Mouse (Mus musculus) kidney, postnatal 36 days (tissue): ENCODE measurements at regions not wholly inside any gene's neighbourhood (a gene's known extent, or its start where the extent isn't known, plus 50 kb on each side); places are given as distances from the start of the nearest gene placed in this dataset.

Source experiments
- DNase-seq, 2 experiments: peaks; one replicate each; pipeline ENCODE4 v3.0.0; 2021 to 2022; ENCODE audit warnings: mixed read lengths in 2 of 2

DNA sequence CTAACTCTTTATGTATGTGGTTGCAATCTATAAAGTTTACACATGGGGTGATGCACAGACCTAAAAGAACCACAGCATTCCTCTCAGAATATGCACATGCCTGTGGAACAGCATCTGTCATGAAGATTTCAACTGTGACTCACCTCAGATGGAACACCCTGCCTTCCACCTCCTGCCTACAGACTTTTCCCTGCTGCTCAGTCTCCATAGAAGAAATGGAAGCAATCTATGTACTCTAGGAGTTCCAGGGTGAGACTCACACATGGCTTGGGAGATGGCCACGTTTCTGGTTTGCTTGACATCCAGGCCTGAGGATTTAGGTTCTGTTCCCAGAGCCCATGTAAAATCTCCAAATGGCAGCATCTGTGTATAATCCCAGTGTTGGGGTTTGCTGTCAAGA, 579.7 kb downstream of the Plekhb2 start:
- no peak for DNase-seq

DNA sequence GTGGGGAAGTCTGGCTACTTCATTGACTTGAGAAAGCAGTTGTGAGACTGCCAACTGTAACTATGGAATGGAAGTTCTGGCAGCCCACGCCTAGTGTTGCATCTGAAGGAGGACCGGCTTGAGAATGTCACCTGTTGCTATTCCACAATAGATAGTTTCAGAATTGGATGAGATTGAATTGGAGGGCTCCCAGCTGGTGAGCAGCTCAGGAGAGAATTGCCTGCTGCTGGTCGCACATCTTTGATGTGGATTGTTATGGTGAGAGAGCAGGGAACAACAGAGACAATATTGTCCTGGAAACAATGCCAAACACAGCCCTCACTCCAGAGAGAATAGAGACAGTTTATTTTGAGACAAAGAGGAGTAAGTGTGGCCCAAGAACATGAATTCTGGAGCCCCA, 585.9 kb downstream of the Plekhb2 start:
- no peak for DNase-seq

DNA sequence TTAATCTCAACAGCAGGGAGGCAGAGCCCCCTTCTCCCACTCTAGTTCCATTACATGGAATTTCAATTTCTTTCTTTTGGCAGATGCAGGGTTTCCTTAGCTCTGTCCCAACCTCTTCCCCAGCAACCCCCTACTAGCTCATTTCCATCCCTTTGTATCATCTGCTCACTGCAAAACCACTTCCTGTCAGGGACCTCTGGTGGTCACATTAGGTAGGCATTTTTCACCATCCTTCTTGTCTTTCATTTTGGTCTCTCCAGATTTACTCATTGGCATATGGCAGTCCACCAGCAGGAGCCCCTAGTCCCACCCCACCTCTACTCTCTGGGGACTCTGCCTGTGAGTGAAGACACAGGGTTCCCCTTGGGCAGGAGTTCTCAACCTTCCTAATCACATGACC, 597.6 kb downstream of the Plekhb2 start:
- no peak for DNase-seq

DNA sequence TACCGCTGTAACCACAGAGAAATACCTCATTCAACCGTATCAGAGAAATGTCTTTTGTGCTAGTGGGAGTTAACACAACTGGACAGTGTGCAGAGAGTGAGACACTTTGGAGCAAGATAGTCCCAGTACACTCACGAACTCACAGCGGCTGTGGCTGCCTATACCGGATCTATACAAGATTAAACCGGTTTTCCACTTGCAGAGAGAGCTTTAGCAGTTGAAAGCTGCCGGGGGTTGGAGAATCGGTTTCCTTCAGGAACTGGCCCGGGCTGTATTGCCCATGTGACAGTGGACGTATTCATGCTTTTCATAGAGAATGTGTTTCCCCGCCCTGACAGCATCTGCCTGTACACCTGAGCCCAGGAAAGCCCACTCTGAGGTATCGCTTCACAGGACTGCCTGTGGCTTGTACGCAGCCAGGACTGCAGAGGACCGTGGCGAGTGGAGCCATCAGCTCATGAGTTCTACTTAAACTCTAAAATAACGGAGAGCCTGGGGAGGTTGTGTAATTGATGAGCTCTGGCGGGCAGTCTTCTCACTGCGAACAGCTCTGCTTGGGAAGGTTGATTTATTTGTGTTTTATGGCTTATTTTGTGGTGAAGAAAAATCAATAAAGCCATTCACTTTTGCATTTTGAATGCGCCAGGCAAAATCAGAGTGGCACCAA, 602.8 kb downstream of the Plekhb2 start:
- DNase-seq = no peak

DNA sequence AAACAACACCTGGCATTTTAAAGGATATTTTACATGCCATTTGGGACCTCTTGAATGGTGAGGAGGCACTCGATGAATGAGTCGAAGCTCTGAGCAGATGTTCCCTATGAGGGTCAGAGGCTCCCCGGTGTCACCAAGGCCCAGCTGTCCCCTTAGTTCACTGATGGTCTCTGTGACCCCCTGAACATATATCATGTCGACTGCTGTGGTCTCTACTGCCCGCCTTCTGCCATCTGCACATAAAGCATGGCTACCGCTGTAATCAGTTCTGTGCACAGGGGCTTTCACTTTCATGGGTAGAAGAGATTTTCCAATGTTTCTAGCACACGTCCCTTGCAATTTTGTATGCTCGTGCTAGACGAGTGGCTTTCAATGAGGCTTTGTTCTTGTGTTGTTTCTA, 607.8 kb downstream of the Plekhb2 start:
- DNase-seq = no peak

DNA sequence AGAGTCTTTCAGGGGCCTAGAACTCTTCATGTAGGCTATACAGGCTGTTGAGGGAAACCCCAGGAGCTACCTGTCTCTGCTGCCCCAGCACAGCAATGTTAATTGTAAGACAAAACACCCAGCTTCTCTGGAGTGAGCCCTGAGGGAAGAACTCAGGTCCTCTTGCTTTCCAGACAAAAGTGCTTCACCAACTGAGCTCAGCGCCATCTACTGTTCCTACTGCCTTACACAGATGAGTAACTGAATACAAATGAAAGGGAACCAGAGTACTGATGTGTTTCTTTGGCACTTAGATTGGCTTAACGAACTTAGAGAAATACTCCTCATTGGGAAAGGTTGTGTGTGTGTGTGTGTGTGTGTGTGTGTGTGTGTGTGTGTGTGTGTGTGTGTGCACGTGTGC, 603.1 kb upstream of the Hs6st1 start:
- peak in 1 of 2 experiments; percentile 28 for DNase-seq

DNA sequence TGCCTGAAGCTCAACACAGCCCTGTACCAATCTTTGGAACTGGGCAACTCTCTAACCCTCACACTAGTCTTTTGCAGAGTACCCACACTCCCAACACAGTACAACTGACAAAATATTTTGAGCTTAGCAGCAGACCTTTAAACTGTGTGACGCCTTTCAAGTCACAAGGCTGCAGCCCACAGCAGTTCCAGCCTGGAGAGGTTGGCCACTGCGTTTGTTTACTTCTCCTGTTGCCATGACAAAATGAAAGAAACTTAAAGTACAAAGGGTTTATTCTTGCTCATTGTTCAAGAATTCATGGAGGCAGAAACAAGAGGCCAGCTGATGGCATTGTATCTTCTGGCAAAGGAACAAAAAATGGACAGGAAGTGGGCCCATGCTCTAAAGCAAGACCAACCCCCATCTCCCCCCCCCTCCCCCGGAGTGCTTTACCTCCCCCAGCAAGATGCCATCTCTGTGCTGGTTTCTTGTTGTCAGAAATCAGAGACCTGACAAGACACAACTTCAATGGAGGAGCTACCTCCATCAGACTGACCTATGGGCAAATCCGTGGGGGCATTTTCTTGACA, 598.9 kb upstream of the Hs6st1 start:
- DNase-seq = no peak

DNA sequence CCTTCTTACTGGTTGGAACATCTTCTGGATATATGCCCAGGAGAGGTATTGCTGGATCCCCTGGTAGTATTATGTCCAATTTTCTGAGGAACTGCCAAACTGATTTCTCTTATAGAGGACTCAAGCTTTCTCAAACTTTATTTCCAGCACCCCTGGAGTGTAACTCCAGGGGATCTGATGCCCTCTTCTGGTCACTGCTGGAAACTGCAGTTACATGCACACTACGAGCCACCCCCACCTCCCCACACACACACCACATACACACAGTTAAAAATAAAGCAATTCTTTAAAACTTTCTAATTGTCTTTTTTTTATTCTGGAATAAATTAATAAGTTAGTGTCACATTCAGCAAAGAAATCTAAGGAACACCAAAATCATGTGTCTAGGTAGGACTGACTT, 589.9 kb upstream of the Hs6st1 start:
- peak in 1 of 2 experiments; percentile 24 for DNase-seq

DNA sequence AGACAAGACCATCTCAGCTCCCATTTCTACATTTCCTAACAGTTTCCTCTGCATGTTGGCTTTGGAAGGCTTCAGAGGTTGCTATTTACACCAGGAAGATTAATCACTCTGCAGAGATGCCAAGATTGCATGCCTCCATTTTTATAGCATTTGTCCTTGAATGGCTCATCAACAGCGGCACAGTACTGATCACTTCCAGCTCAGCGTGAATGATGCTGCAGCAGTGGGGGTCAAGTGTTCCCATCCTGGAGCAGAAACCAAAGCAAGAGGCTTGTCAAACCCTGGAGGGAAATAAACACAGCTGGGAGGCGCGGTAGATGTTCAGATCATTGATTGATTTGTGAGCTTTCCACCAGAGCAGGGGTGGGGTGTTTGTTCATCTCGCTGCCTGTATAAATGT, 572.2 kb upstream of the Hs6st1 start:
- DNase-seq = no peak

DNA sequence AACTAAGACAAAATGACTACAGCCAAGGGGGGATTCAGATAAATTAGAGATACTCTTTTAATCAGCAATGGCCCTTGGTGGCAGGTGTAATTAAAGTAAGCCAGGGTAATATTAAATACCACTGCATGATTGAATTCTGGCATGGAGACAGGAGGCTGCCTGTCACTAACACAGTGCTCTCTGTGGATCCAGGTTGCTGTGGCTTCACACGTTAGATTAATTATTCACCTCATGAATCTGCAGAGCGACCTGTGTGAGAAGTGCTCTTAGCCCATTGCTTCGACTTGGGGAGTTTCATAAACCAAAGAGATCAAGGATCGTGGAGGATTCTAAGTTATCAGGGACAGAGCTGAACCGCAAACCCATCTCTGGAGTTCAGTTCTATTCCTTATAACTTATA, 545.2 kb upstream of the Hs6st1 start:
- peak; percentile 37 to 53 for DNase-seq

DNA sequence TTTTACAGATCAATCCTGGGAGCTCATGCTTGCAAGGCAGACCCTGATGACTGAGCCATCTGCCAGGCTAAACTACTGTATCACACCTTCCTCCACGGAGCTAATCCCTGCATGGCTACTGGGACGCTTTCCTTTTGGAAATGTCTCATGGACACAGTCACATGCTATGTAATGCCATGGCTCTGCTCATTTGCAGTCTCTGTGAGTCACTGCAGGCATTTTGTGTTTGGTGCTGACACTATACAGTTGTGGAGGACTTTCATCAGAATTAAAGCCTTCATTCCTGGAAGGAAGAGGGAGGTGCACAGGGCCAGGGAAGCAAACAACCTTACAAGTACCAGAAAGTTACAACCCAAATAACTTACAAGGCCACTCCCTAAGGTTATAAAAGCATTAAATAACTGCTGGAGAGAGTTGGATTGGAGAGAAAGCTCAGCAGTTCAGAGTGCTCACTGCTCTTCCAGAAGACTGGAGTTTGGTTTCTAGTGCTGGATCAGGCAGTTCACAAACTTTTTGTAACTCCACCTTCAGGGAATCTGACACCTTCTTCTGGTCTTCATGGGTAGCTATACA, 544.3 kb upstream of the Hs6st1 start:
- peak in 1 of 2 experiments; percentile 5 for DNase-seq

DNA sequence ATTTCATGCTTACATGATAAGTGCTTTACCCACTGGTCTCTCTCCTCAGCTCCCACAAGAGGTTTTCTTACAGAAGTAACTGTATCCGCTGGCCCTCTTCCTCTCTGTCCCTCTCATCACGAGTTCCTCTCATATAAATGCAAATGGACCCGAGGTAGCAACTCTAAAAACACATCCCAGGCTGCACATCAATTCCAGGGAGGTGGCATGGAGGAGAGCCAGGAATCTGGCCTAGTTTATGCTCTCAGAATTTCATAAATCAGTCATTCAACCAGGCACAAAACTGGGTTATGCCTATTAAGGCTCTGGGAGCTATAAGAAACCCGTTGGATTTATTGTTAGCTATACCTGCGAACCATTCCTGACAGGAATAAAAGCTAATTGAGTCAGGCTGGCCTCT, 543.4 kb upstream of the Hs6st1 start:
- no peak for DNase-seq

DNA sequence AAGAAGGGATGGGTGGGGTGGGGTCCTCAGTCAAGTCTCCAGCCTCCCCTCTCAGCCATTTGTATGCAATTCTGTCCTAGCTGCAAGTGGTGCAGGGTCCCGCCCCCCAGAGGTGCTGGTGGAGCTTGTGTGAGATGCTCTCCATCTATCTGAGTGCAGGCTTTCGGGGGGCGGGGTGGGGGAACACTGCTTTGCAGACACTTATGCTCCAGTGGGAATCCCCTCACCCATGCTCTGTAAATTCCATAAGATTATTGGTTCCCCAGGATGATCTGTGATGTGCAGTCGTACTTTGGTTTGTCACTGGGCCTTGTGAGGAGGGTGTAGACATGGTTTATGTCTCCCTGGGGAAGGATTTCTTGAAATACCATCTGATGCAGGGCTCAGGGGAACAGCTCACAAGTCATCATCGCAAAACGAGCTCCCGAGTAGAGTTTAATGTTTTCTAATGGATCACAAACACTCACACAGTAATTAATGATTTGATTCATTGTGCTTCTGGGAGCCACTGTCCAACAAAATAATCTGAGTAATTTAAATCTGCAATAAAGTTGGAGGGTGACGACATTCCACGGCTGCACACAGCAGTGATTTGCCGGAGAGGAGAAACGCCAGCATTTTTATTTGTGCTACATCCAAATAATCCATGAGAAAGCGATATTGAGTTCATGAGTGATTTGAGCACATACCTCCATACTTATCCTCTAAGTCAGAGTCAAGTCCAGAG, 540.3 kb upstream of the Hs6st1 start:
- DNase-seq = peak in 1 of 2 experiments; percentile 5

DNA sequence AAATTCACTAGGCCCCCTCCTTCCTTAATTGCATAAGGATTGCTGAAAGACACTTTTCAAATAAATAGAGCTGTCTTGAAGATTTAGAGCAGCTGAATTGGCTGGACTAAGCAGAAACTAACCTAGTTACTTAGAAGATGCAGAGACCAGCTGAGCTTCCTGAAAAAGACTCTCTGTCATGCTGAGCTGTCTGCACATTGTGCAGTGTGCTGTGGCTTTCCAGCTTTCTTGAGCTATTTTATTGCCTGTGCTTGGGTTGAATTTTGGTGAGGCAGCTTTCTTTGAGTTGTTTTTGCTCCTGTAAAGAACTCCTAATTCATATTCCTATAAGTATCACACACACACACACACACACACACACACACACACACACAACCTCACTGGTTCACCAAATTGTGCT, 532.7 kb upstream of the Hs6st1 start:
- no peak for DNase-seq

DNA sequence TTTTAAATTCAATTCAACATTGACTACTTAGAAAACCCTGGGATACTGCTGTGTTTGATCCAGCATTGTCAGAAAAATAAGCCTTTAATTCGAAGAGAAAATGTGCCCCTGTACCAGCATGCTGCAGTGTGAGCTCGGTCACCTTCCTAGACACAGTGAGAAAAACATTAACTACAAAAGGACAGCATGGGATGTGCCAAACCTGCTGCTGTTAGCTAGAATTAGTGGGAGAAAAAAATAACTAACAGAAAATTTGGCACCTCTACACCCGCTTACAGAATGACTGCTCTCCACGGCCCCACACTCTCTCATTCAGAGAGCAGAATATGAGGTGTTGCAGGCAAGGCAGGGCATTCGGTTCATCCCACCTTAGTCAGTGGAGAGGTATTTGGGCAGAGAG, 531.9 kb upstream of the Hs6st1 start:
- peak; percentile 19 to 57 for DNase-seq

DNA sequence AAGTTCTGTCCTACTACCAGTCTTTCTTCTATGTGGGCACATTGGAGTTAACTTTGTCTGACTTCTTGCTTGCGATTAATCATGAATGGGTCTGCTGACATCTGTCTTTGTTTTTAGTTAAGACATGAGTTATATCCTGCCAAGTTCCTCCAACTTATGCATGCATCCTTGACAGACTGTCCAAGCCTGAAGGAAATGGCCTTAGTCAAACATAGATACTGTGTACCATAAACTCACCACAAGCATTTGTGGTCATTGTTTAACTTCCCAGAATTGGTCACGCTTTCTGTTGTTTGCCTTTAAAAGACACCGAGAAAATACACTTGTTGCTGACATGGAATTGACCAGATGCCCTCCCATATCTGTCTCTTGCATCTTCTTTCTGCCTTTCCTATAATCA, 519.4 kb upstream of the Hs6st1 start:
- no peak for DNase-seq

DNA sequence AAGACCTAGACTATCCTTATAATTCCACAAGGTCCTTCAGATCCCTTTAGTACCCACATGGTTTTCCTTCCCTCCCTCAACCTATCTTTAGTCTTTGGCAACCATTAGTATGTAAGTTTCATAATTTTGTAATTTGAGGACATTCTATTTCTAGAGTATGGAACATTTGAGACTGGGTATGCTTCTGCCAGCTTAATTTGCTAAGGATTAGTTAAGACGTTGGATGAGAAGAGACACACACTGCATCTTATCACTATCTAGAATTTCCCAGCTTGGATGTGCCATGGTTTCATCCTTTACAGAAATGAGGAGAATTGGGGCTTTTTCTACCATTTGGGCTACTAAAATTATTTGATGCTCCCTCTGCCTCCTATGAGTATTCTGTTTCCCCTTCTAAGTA, 516.7 kb upstream of the Hs6st1 start:
- DNase-seq = no peak

DNA sequence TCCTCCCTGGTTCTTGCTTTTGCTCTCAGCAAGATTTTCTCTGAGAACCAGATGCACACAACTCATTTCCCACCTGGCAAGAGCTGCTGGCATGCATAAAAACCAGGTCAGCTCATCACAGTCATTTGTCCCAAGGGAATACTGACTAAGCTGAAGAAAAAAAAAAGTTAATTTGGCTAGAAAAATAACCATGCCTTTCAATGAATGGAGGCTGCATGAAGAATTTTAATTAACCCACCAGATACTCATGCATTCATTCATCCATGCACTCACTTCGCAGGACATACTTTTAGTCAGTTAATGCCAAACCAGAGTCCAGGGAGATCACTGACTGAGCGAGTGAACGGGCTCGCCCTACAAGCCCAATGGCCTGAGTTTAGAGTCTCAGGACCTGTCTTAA, 505.4 kb upstream of the Hs6st1 start:
- DNase-seq = peak; percentile 46 to 65

DNA sequence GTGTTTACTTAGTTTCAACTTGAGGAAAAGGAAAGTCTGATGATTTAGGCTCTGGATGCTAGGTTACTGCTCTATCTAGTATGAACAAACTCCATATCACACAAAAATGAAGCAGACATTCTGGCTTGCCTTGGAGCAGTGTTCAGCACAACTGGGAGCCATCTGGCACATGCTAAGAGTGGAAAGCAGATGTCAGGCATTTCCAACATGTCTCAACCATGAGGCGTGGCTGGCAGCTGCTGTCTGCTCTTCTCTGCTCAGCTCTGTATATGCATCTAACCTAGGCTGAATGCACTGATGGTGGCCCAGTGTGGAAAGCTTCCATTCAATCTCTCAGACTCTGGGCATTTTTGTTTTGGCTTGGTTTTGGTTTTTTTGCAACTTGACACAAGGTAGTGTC, 493.0 kb upstream of the Hs6st1 start:
- no peak for DNase-seq

DNA sequence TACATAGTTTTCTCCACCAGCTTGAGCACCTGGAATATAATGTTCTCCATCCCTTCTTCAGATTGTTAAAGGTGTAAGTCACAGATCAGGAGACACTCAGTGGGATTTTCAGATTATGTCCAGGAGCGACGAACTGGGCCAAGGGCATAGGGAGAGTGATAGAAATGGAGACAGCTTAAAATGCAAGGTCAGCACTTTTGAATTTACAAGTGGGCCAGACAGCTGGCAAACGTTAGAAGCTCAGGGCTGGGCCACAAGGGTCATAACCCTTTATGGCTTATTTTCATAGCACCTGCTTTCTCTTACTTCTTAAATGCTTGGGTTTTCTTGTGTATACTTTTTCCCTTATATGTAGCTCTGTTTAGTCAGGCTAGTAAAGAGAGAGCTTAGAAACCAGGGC, 488.8 kb upstream of the Hs6st1 start:
- DNase-seq = no peak

DNA sequence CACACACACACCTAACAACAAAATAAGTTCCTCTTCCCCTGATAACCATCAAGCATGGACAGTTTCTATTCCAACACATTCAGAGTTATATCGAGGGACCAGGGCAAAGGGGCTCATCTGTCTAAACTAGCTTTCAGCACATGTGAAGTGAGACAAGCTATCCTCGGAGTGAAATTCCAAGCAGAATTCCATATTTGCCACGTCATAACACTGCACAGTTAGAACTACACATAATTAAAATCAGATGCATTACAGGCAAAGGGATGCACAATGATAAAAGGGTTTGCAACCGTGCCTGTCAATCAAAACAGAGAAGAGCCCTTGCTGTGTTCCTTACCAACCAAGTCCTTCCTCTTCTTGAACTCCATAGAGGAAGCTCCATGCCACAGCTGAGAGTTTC, 488.2 kb upstream of the Hs6st1 start:
- no peak for DNase-seq

DNA sequence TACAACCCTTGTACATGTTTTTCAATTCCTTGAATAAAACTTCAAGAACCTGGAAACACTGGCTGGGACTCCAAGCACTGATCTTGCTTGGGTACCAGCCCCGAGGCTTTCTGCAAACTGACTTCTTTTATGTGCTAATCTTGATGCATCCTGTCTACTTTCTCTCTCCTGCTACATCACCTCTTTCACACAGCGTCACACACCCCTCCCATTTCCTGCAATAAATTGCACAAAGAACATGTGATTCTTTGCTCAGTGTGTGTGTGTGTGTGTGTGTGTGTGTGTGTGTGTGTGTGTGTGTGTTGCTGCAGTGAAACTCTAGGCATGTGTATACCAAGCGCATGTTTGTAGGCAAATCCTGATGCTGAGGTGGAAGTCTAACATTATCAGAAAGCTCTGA, 487.7 kb upstream of the Hs6st1 start:
- DNase-seq = no peak

DNA sequence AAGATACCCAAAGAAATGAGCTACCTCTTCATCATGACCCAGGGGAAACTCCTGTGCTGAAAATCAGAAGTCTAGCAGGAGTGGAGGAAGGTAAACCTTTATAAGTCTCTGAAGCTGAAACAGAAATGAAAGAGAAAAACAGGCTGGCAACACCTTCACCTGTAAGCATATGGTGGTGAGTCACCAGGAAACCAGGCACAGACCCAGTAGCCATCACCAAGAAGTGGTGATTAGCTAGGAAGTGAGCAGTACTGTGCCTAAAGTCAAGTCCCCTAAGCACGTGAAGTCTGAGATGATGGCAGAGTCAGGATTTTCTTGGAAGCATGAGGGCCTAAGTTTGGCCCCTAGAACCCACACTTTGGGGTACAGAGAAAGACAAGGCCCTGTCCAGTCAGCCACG, 480.3 kb upstream of the Hs6st1 start:
- no peak for DNase-seq

DNA sequence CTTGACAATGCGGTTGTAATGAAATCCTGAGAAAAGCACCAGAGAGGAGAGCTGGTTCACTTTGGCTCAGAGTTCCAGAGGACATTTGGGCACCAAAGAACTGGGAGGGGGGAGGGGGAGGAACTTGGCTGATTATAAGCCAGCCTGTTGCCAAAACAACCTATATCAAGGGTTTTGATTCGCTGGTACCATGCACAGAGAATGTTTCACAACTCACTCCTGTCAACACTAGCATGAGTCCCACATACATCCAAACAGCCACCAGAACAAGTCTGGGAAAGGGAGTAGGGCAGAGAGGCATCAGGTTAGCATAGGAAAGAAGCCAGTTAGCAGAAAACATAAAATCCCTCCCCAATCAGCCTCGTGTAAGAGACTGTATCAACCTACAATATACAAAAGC, 479.3 kb upstream of the Hs6st1 start:
- DNase-seq = no peak
